Mouse (Mus musculus) heart, embryonic 14.5 days (tissue): Measurements from ENCODE around the gene Skida1. TPM values are rescaled to one million over a fixed set of nuclear protein-coding genes. Genes with fewer than 3 reads are reported as not detected.

ENCODE experiments used
- ATAC-seq: fragments of 200-750 bp; cut with Nextera tagmentation; 2 replicates; pipeline ENCODE4 v1.8.0; 2017; ENCODE audit warnings: low read depth, moderate TSS enrichment; ENCODE audit not compliant: insufficient number of reproducible peaks, insufficient read depth, low FRiP score
- H3K27ac ChIP-seq, 2 experiments: fragments of 200-500 bp in 1 of 2; fragments of 300-500 bp in 1 of 2; sonication (generic) in 1 of 2; replicated peaks in 1 of 2; 2 replicates each; pipeline ENCODE4 v1.5.1; 2012 to 2014; ENCODE audit warnings: low read depth in 2 of 2, low read length in 2 of 2, control low read depth in 1 of 2, mild to moderate bottlenecking in 1 of 2, mixed read lengths in 1 of 2; ENCODE audit not compliant: control insufficient read depth in 1 of 2, insufficient read depth in 1 of 2
- H3K27me3 ChIP-seq: fragments of 300-500 bp; sonication (generic); 2 replicates; pipeline ENCODE4 v1.6.1; 2014; ENCODE audit warnings: mild to moderate bottlenecking, low read length, control low read depth; ENCODE audit not compliant: control insufficient read depth, insufficient read depth
- H3K36me3 ChIP-seq: fragments of 300-500 bp; sonication (generic); 2 replicates; pipeline ENCODE4 v1.6.1; 2014; ENCODE audit warnings: mild to moderate bottlenecking, control low read depth, low read length, mixed read lengths; ENCODE audit not compliant: control insufficient read depth, insufficient read depth
- H3K4me1 ChIP-seq, 2 experiments: fragments of 200-500 bp in 1 of 2; fragments of 300-500 bp in 1 of 2; sonication (generic) in 1 of 2; 2 replicates each; pipeline ENCODE4 v1.6.1; 2012 to 2014; ENCODE audit warnings: low read length in 2 of 2, control low read depth in 1 of 2, mixed read lengths in 1 of 2; ENCODE audit not compliant: control insufficient read depth in 2 of 2, insufficient read depth in 2 of 2
- H3K4me2 ChIP-seq: fragments of 300-500 bp; sonication (generic); 2 replicates; pipeline ENCODE4 v1.6.1; 2014; ENCODE audit warnings: mild to moderate bottlenecking, low read length
- H3K4me3 ChIP-seq, 2 experiments: fragments of 200-500 bp in 1 of 2; fragments of 300-500 bp in 1 of 2; sonication (generic) in 1 of 2; 2 replicates each; pipeline ENCODE4 v1.5.1; 2012 to 2014; ENCODE audit warnings: low read length in 2 of 2, mild to moderate bottlenecking in 2 of 2, control low read depth in 1 of 2, low read depth in 1 of 2, moderate library complexity in 1 of 2; ENCODE audit not compliant: control insufficient read depth in 1 of 2, insufficient read depth in 1 of 2
- H3K9ac ChIP-seq: fragments of 300-500 bp; sonication (generic); 2 replicates; pipeline ENCODE4 v1.6.1; 2014; ENCODE audit warnings: mild to moderate bottlenecking, low read length
- H3K9me3 ChIP-seq: fragments of 300-500 bp; sonication (generic); 2 replicates; pipeline ENCODE4 v1.6.1; 2016; ENCODE audit warnings: low read length, control low read depth; ENCODE audit not compliant: control insufficient read depth
- WGBS: fragments of 180-500 bp; shearing (Covaris S2); extraction: QIAGEN DNeasy Blood & Tissue Kit; methylation state at CpG from one replicate; pipeline ENCODE4 v1.1.7; 2014; 5-methylcytosine and 5-hydroxymethylcytosine counted together
- polyA plus RNA-seq: library from polyadenylated mRNA; unstranded; fragments of >200 nt; fragmentation: Nextera tagmentation; extraction: Ambion mirVana; gene quantifications from 2 replicates; pipeline ENCODE4 v1.2.1, GENCODE M21; 2014

Skida1 gene
- polyA plus RNA-seq, 1 experiment from 2014 or later, result 6.4 TPM

DNA sequence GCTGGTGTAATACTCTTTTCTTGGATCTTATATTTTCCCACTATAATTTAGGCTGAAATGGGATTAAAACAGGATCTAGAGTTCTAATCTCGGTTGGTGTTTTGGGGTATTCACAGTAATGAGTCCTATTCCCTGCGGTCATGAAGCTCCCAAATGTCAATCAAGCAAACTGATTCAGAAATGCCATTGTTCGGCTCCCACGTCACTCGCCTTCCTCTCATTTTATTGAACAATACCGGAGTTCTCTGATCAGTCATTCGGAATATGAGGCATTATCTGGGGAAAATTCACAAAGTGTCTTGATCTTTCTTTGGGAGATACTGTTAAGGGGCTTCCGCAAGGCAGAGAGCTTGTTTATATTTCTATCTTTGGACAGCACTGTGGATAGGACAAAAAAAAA is 18.3 kb downstream of the Skida1 start:
- H3K4me2 ChIP-seq, result peak overlapping the region; percentile 81
- H3K27me3 ChIP-seq, result no peaks in the 10 kb centered on the region
- H3K9ac ChIP-seq, result 0 out of 2 replicates have a peak overlapping the region, but pooled peaks have one; percentile 8
- no peak for ATAC-seq
- peaks cover 8 to 14% of the 10 kb centered on the region in 2 experiments for H3K4me1 ChIP-seq
- H3K9me3 ChIP-seq, result no peaks in the 10 kb centered on the region
- no peaks in the 10 kb centered on the region for H3K36me3 ChIP-seq
- no peak overlapping the region for H3K27ac ChIP-seq
- WGBS, result 58% methylated on average over 8 of the region's 8 CpGs
- H3K4me3 ChIP-seq, result peak overlapping the region in 1 of 2 experiments; percentile 47; a peak in 1 of 4 replicates

DNA sequence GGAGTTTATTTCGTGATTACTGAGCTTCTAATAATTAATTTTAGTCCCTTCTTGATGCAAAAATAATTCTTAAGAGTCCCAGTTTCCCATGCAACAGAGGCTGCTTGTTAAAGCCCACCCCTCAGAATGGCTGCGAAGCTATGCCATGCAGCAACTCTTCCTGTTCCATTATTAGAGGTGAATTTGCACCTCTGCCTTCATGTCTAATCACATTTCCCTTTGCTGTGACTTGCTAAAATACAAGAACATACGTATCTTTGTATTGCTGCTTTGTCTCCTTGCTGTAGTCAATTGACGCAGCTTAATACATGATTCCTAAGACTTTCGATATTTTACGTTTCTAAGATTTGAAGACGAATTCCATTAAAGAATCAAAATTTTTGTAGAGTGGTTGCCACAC is 19.2 kb downstream of the Skida1 start:
- 0 out of 2 replicates have a peak overlapping the region, but pooled peaks have one; percentile 96 for H3K4me2 ChIP-seq
- ATAC-seq, result no peak
- no peaks in the 10 kb centered on the region for H3K36me3 ChIP-seq
- H3K9ac ChIP-seq, result no peak overlapping the region
- WGBS, result 85% methylated on average over 7 of the region's 7 CpGs
- no peaks in the 10 kb centered on the region for H3K27me3 ChIP-seq
- H3K4me1 ChIP-seq, result peaks cover 8 to 14% of the 10 kb centered on the region in 2 experiments
- H3K4me3 ChIP-seq, result no peak overlapping the region
- no peaks in the 10 kb centered on the region for H3K9me3 ChIP-seq
- no peak overlapping the region for H3K27ac ChIP-seq

DNA sequence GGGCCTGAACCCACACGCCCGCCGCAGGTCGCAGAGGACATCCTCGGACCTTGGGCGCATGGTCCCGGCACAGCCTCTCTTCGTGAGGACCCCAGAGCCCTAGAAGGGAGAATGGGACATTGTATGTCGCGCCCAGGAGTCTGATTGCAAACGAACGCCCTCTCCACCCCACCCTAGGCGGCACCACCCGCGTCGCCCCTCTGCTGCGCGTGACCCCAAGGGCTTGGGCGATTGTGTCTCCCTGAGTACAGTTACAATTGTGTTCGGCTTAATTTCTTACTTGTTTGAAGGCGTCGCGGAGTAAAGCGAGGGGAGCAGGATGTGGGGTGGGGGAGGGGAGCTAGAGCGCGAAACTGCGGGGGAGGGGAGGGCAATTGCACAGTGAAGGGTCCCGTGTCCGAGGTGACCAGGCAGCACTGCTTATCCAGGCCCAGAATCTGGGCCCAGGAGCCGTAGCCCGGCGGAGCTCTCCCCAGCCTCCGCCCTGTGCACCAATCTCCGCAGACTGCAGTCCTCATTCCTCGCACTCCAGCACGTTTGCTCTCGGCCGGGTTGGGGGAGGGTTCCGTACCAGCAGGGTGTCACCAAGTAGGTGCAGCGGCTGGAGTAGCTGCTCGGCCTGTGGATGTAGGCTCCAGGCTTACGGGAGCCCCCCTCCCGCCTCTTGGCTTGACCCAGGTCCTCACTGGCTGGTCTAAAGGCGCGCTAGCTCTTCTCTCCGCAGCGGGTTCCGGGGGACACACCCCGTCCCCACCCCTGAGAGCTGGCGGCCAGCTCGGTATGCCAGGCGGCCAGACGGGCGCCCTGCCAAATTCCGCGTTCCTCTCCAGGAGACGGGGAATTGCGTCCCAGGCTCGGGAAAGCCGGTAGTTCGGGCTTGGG is 20.5 kb downstream of the Skida1 start:
- peak overlapping the region; percentile 96 for H3K4me2 ChIP-seq
- no peaks in the 10 kb centered on the region for H3K9me3 ChIP-seq
- H3K4me3 ChIP-seq, result peak overlapping the region; percentile 50 to 76
- no peaks in the 10 kb centered on the region for H3K36me3 ChIP-seq
- peak overlapping the region; percentile 95 to 99 for H3K27ac ChIP-seq
- ATAC-seq, result peak; percentile 81
- under 1% methylated on average over 61 of the region's 61 CpGs for WGBS
- H3K4me1 ChIP-seq, result peaks cover 8 to 14% of the 10 kb centered on the region in 2 experiments
- H3K9ac ChIP-seq, result peak overlapping the region; percentile 96
- H3K27me3 ChIP-seq, result no peaks in the 10 kb centered on the region

DNA sequence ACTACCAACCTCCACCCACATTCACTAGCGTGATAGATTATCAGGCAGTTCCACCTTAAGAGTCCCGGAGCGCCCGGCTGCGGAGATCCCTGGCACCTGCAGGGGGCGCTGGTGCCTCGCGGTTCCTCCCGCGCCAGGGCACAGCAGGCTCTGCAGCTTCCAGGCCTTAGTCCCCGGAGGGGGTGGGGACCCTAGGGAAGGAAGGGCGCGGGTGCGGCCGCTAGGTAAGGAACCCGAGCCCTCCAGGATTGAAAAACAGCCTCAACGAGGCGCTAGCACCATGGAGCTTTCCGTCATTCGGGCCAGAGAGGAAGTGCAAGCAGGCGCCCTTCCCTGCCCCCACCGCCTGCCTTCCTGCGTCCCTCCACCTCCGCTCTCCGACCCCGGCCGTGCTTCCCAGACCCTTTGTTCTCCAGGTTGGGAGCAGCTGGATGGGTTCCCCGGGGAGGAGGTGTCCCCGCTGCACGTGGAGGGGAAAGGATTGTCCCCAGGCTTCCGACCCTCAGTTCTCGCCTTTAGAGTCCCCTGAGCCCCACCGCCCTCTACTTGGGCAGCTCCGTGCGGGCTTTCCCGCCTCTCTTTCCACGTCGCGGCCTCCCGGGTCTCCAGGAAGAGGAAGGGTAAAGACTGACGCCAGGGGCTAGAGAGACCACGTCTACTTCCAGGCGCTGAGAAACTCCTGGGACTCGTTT is 21.3 kb downstream of the Skida1 start:
- Histone ChIP-seq H3K27ac (peak overlapping the region; percentile 95 to 99), H3K9ac (peak overlapping the region; percentile 96), H3K4me2 (peak overlapping the region; percentile 96), H3K27me3 (no peaks in the 10 kb centered on the region), H3K36me3 (no peaks in the 10 kb centered on the region), H3K4me1 (peaks cover 7 to 8% of the 10 kb centered on the region in 2 experiments), H3K4me3 (peak overlapping the region; percentile 50 to 76), H3K9me3 (no peaks in the 10 kb centered on the region)
- peak; percentile 88 for ATAC-seq
- under 1% methylated on average over 44 of the region's 44 CpGs for WGBS

DNA sequence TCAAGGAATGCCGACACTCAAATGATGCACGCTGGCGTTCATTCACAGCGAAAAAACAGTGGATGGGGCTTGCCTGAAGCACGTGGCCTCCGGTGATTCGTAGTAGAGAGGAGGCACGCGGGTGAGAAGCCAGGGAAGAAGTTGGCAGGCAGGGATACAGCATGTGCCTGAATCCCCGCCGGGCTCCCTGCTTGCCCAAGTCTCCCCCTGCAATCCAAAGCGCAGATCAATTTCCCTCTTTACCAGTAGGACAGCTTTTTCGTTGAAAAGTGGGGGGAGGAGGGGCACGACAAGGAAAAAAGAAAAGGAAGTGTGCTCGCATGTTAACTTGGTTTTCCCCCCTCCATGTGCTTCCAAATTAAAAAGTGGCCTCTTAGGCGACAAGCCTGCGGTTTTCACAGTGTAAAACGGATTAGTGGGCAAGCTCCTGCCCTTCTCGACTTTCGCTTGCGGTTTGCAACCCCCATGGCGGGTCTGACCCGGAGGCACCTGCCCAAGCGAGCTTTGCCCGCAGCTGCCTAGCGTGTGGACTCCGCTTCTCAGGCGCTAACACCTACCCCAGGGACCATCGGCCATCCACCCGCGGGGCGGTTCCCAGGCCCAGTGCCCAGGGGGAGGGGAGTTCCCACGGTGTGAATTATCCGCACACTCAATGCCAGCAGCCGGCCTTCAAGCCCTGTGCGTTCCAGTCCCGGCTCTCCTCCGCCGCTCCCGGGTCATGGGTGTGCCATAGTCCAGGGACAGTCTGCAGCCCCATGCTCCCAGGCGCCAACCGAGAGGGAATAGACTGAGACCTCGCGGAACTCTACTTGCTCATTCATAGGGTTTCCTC is 22.5 kb downstream of the Skida1 start:
- H3K9ac ChIP-seq, result peak overlapping the region; percentile 96
- no peaks in the 10 kb centered on the region for H3K27me3 ChIP-seq
- ATAC-seq, result 0 out of 2 replicates have a peak, but pooled peaks have one; percentile 8
- peaks cover 3 to 5% of the 10 kb centered on the region in 2 experiments; a peak in 3 of 4 replicates for H3K4me1 ChIP-seq
- H3K9me3 ChIP-seq, result no peaks in the 10 kb centered on the region
- H3K4me3 ChIP-seq, result peak overlapping the region; percentile 50 to 76
- H3K27ac ChIP-seq, result peak overlapping the region in 1 of 2 experiments; percentile 65; a peak in 2 of 4 replicates
- H3K4me2 ChIP-seq, result peak overlapping the region; percentile 96
- WGBS, result under 1% methylated on average over 44 of the region's 44 CpGs
- H3K36me3 ChIP-seq, result no peaks in the 10 kb centered on the region

DNA sequence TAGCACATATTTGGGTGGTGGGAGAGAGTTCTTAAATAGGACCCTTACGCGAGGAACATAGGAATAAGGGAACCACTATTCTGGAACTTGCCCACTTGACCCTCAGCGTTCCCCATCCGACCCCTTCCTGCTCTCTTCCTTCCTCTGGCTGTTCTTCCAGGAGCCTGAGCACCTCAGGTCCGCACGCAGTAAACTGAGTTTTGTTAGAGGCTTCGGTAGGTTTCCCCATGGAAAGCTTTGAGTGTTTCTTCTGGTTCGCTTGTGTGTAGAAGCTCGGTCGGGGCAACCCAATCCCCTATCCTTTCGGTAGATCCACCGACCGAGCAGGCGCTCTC is 23.1 kb downstream of the Skida1 start:
- H3K27ac ChIP-seq, result peak overlapping the region in 1 of 2 experiments; percentile 65; a peak in 1 of 4 replicates
- WGBS, result under 1% methylated on average over 14 of the region's 14 CpGs

DNA sequence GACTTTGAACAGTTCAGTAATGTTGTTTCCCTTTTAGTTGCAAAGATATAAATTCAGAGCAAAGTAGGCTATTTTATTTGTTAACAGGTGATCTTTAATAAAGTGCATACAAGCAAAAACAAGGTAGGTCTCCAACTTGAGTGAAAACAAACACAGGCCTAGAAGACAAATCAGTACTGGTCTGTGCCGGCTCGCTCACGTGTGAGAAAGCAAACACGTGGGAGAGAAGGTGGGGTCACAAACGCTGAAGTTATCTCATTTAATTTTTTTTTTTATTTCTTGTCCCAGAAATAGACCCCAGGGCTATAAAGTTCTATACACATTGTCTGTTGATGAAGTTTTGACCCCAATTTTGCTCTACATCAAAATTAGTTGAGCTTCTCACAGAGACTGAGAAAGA is 23.7 kb downstream of the Skida1 start:
- Histone ChIP-seq H3K9ac (0 out of 2 replicates have a peak overlapping the region, but pooled peaks have one; percentile 96), H3K9me3 (no peaks in the 10 kb centered on the region), H3K36me3 (no peaks in the 10 kb centered on the region), H3K27me3 (no peaks in the 10 kb centered on the region), H3K27ac (no peak overlapping the region), H3K4me2 (peak overlapping the region; percentile 96), H3K4me3 (peak overlapping the region in 1 of 2 experiments; percentile 76; a peak in 2 of 4 replicates), H3K4me1 (peaks cover 0 to 2% of the 10 kb centered on the region in 2 experiments; a peak in 2 of 4 replicates)
- WGBS, result 57% methylated on average over 5 of the region's 5 CpGs
- no peak for ATAC-seq

More for the DNA sequence above, 23.1 kb downstream of the Skida1 start:
- H3K27me3 ChIP-seq, result no peaks in the 10 kb centered on the region
- peaks cover 0 to 2% of the 10 kb centered on the region in 2 experiments; a peak in 2 of 4 replicates for H3K4me1 ChIP-seq
- no peak for ATAC-seq
- peak overlapping the region; percentile 96 for H3K4me2 ChIP-seq
- no peaks in the 10 kb centered on the region for H3K9me3 ChIP-seq
- peak overlapping the region; percentile 50 to 76 for H3K4me3 ChIP-seq
- no peaks in the 10 kb centered on the region for H3K36me3 ChIP-seq
- peak overlapping the region; percentile 96 for H3K9ac ChIP-seq
